Mouse (Mus musculus) heart, embryonic 13.5 days (tissue): ENCODE data around the gene Cercam. TPM values are rescaled to one million over a fixed set of nuclear protein-coding genes. Genes with fewer than 3 reads are reported as not detected.
A peak's percentile ranks its signal among the peaks of the same experiment; 100 is the strongest.

Source experiments
- ATAC-seq: fragments of 200-750 bp; cut with Nextera tagmentation; 2 replicates; pipeline ENCODE4 v1.8.0; 2017; ENCODE audit warnings: moderate TSS enrichment; ENCODE audit not compliant: insufficient number of reproducible peaks, low FRiP score, low TSS enrichment; ENCODE audit errors: extremely low read depth
- H3K27ac ChIP-seq: fragments of 300-500 bp; sonication (generic); replicated peaks from 2 replicates; pipeline ENCODE4 v1.5.1; 2015; ENCODE audit warnings: moderate library complexity, mild to moderate bottlenecking, inconsistent platforms
- H3K27me3 ChIP-seq: fragments of 300-500 bp; sonication (generic); replicated peaks from 2 replicates; pipeline ENCODE4 v1.6.1; 2015; ENCODE audit warnings: mild to moderate bottlenecking, inconsistent platforms
- H3K36me3 ChIP-seq: fragments of 300-500 bp; sonication (generic); 2 replicates; pipeline ENCODE4 v1.6.1; 2015; ENCODE audit warnings: mild to moderate bottlenecking, inconsistent platforms
- H3K4me1 ChIP-seq: fragments of 300-500 bp; sonication (generic); 2 replicates; pipeline ENCODE4 v1.6.1; 2015; ENCODE audit warnings: inconsistent platforms
- H3K4me2 ChIP-seq: fragments of 300-500 bp; sonication (generic); 2 replicates; pipeline ENCODE4 v1.6.1; 2015; ENCODE audit warnings: inconsistent platforms, mild to moderate bottlenecking, moderate library complexity
- H3K4me3 ChIP-seq: fragments of 300-500 bp; sonication (generic); 2 replicates; pipeline ENCODE4 v1.5.1; 2015; ENCODE audit warnings: moderate library complexity, mild to moderate bottlenecking, inconsistent platforms
- H3K9ac ChIP-seq: fragments of 300-500 bp; sonication (generic); 2 replicates; pipeline ENCODE4 v1.6.1; 2015; ENCODE audit warnings: inconsistent platforms, mild to moderate bottlenecking, moderate library complexity
- H3K9me3 ChIP-seq: fragments of 300-500 bp; sonication (generic); 2 replicates; pipeline ENCODE4 v1.6.1; 2016; ENCODE audit warnings: inconsistent platforms
- WGBS: fragments of 180-500 bp; shearing (Covaris S2); methylation state at CpG from one replicate; pipeline ENCODE4 v1.1.7; 2015; ENCODE audit warnings: mixed read lengths; 5-methylcytosine and 5-hydroxymethylcytosine counted together
- polyA plus RNA-seq: library from polyadenylated mRNA; unstranded; fragments of >200 nt; fragmentation: Nextera tagmentation; extraction: Ambion mirVana; gene quantifications from 2 replicates; pipeline ENCODE4 v1.2.1, GENCODE M21; 2015

The Cercam gene
- 19.6 and 21.5 TPM in 2 replicates for polyA plus RNA-seq

DNA sequence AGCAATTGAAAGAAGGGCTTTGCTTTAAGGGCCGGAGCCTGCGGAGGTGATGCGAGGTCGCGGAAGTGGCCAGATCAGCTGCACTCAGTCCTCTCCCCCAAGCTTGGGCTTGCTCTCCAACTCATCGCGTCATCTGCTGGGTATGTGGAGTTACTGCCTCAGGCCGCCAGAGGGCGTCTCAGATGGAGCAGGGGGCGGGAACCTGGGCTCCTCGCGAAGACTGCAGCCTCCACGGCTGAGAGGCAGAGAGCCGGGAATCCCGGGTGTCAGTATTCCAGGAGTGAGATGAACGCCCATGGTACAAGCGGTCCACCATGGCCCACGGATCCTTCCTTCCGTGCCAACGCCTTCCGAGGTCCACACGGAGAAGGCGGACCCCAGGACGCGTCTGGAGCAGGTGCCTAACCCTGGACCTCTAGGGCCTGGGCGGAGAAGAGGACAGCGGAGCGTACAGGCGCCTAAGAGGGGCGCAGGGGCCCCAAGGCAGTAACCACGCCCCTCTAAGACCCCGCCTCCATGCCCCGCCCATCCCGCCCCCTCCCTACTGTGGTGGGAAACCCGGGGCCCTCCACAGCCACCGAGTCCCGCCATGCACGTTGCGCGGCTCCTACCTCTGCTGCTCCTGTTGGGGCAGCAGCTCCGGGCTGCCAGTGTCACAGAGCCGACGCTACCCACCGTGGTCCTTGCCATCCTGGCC is at the start of gene Cercam:
Cercam (plus strand) TSS at position 216 of the 697 bp plus-strand sequence.
- H3K4me3 ChIP-seq, result peak within 1 kb of the TSS; percentile 68
- H3K4me2 ChIP-seq, result peak within 1 kb of the TSS; percentile 98
- peaks cover 22% of the 10 kb centered on the region for H3K4me1 ChIP-seq
- WGBS, result under 1% methylated on average over 43 of the region's 44 CpGs
- peak; percentile 88 for ATAC-seq
- H3K27me3 ChIP-seq, result peaks cover 14% of the 10 kb centered on the region
- H3K36me3 ChIP-seq, result no peaks in the 10 kb centered on the region
- no peaks in the 10 kb centered on the region for H3K9me3 ChIP-seq
- H3K9ac ChIP-seq, result peak within 1 kb of the TSS; percentile 88
- peak within 1 kb of the TSS; percentile 80 for H3K27ac ChIP-seq

DNA sequence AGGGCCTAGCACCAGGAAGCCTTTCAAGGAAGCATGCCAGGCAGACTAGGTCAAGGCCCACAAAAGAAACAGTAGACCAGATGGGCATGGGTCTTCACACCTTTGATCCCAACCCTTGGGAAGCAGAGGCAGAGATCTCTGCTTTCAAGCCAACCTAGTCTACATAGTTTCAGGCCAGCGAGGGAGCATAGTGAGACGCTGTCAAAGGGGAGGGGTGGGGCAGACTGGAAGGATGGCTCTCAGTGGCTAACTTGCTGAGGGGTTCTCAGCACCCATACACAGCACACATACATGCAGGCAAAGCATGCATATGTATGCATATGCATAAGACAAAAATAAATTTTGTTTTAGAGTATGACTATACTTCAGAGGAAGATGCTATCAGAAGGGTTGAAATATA is 49.6 kb upstream of the Cercam start:
- WGBS, result 22% methylated on average over 2 of the region's 2 CpGs

DNA sequence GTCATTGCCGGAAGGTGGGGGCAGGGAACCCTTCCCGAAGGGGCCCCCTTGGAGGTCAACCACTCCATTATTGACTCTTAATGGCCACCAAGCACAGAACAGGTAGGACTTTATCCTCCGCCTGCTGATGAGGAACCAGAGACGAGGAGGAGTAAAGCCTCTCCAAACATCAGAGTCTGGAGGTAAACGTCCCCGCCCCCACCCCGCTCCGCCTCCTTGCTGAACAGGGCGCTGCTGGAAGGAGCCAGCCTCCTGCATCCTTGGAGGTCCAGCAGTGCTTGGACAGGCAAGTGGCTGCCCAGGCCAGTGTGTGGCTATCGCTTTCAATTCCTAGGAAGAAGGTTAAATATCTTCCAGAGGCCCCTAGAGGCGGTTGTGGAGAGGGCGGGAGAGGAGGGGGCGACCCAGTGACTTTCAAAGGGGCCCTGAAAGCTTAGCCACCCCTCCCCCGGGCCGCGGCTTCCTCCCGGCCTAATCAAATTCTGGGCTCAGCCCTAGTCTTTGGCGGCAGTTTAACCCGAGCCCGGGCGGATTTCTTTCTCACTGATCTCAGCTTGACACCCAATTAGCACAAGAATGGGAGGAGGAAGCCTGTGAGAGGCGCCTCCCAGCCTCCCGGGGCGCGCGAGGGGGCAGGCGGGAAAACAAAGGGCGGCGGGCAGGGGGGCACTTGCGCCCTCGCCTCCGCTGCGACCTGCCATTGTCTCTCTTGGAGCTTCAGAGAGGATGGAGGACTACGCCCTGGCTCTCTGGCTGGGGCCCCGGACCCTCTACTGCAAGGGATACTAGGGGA is 48.7 kb upstream of the Cercam start, which contains the start of gene Urm1:
Urm1 (plus strand) TSS at position 51 of the 793 bp plus-strand sequence.
- no peaks in the 10 kb centered on the region for H3K27me3 ChIP-seq
- under 1% methylated on average over 35 of the region's 35 CpGs for WGBS
- peaks cover 17% of the 10 kb centered on the region for H3K36me3 ChIP-seq
- H3K9ac ChIP-seq, result peak within 1 kb of the TSS; percentile 86
- no peaks in the 10 kb centered on the region for H3K9me3 ChIP-seq
- H3K4me1 ChIP-seq, result peaks cover 18% of the 10 kb centered on the region
- H3K4me3 ChIP-seq, result peak within 1 kb of the TSS; percentile 54
- peak within 1 kb of the TSS; percentile 76 for H3K4me2 ChIP-seq
- peak within 1 kb of the TSS; percentile 92 for H3K27ac ChIP-seq
- ATAC-seq, result peak; percentile 68; the same call in 1 of the 2 replicates

More for the DNA sequence above, 49.6 kb upstream of the Cercam start:
- Histone ChIP-seq H3K27ac (no peak overlapping the region; the same call in 1 of the 2 replicates), H3K9ac (no peak overlapping the region), H3K4me1 (peaks cover 18% of the 10 kb centered on the region), H3K4me3 (peak overlapping the region; percentile 54; the same call in 1 of the 2 replicates), H3K4me2 (peak overlapping the region; percentile 76), H3K36me3 (peaks cover 26% of the 10 kb centered on the region), H3K27me3 (no peaks in the 10 kb centered on the region), H3K9me3 (no peaks in the 10 kb centered on the region)
- ATAC-seq, result no peak

DNA sequence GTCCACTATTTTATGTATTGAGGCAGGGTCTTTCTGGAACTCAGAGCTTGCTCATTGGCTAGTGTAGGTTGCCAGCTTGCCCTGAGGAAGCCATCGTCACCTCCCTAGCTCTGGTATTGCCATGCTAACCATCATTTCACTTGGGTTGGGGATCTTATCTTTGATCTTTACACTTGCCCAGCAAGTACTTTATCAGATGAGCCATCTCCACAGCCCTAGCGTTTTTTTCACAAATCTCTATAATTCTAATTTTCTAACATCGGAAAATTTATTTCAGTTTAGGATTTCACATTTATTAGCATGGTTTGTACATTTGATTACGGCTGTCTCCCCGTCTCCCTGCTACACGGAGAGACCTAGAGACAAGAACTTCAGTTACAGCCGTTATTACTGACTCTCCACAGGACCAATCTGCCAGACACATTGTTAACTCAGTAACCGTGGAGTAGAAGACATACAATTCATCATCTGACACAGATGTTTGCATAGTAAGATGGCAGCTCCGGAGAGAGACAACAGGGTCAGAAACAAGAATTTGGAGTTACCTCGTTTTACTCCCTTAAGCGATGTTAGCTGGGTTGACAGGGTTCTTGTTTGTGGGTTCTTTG is 42.5 kb upstream of the Cercam start:
- 13% methylated on average over 11 of the region's 11 CpGs for WGBS
- peak overlapping the region; percentile 89 for H3K27ac ChIP-seq
- H3K9me3 ChIP-seq, result no peaks in the 10 kb centered on the region
- H3K27me3 ChIP-seq, result no peaks in the 10 kb centered on the region
- peak overlapping the region; percentile 79 for H3K4me3 ChIP-seq
- no peak for ATAC-seq
- peaks cover 4% of the 10 kb centered on the region; the same call in 1 of the 2 replicates for H3K36me3 ChIP-seq
- H3K4me2 ChIP-seq, result peak overlapping the region; percentile 87
- H3K9ac ChIP-seq, result peak overlapping the region; percentile 86
- peaks cover 14% of the 10 kb centered on the region for H3K4me1 ChIP-seq

DNA sequence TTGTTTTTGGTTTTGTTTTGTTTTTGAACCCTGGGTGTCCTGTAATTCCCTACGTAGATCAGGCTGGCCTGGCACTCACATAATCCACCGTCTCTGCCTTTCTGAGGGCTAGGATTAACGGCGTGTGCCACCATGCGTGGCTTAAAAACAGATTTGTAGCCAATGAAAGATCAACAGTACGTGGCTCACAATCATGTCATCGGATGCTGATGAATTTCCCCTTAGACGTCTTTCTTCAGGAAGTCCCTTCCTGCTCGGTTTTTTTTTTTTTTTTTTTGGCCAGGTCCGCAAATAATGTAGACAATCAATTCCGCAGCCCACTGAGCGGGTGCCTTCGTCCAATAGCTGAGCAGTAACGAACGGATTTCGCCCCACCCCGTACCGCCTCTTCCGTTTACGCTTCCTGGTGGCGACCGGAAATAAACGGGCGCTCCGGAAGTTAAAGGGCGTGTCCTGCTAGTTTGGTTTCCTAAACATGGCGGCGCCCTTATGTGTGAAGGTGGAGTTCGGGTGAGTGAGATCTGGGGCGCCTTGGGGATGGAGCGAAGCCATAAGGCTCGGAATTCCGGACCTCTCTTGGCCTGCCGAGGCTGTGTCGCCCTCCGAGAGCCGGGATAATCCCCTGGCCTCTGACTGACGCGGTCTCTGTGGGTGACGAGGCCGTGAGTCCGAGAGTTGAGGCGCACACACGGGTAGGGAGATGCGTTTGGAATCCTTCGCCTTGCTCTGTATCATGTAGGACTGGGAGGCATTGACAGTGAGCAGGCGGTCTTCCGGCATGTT is 41.8 kb upstream of the Cercam start:
- Histone ChIP-seq H3K27me3 (no peaks in the 10 kb centered on the region), H3K9me3 (no peaks in the 10 kb centered on the region), H3K9ac (peak overlapping the region; percentile 90), H3K27ac (peak overlapping the region; percentile 89), H3K4me2 (peak overlapping the region; percentile 87), H3K4me1 (peaks cover 14% of the 10 kb centered on the region), H3K4me3 (peak overlapping the region; percentile 79), H3K36me3 (peaks cover 4% of the 10 kb centered on the region; the same call in 1 of the 2 replicates)
- peak; percentile 88 for ATAC-seq
- WGBS, result under 1% methylated on average over 48 of the region's 48 CpGs

DNA sequence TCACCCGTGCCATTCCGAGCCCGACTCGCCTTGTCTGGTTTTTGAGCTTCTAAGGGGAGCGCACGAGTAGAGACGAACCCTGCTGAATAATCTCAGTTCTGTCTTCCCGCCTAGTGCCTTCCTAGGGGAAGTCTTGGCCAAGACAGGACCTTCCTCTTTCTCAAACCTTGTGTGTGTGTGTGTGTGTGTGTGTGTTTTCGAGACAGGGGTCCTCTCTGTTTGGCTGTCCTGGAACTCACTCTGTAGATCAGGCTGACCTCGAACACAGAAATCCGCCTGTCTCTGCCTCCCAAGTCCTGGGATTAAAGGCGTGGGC is 41.3 kb upstream of the Cercam start:
- ATAC-seq, result no peak
- Histone ChIP-seq H3K4me1 (peaks cover 14% of the 10 kb centered on the region), H3K27ac (peak overlapping the region; percentile 80), H3K4me3 (peak overlapping the region; percentile 79), H3K4me2 (peak overlapping the region; percentile 87), H3K9me3 (no peaks in the 10 kb centered on the region), H3K27me3 (no peaks in the 10 kb centered on the region), H3K36me3 (peaks cover 7% of the 10 kb centered on the region), H3K9ac (peak overlapping the region; percentile 90)
- WGBS, result 4% methylated on average over 12 of the region's 12 CpGs

DNA sequence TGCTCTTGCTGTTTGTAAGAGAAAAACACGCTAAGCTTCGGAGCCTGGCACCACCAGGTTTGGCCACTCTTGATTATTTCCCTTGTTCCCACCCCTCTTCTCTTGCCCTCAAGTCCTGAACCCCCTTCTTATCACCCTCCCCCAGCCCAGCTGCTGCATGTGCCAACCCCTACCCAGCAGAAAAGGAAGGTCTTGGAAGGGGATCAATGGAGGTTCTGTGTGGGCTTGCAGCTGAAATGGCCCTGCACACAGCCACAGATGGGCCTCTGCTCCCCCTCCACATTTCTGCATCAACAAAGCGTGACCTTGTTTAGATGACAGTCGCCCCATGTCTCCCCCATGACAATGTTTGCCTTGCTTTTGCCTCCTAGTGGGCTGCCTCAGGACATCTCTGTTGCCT is 37.9 kb upstream of the Cercam start:
- Histone ChIP-seq H3K9me3 (no peaks in the 10 kb centered on the region), H3K4me2 (no peak overlapping the region), H3K4me3 (no peak overlapping the region), H3K36me3 (peaks cover 39% of the 10 kb centered on the region), H3K27me3 (no peaks in the 10 kb centered on the region), H3K9ac (no peak overlapping the region), H3K4me1 (peaks cover 12% of the 10 kb centered on the region), H3K27ac (no peak overlapping the region)
- 84% methylated on average over 4 of the region's 4 CpGs for WGBS
- ATAC-seq, result no peak

DNA sequence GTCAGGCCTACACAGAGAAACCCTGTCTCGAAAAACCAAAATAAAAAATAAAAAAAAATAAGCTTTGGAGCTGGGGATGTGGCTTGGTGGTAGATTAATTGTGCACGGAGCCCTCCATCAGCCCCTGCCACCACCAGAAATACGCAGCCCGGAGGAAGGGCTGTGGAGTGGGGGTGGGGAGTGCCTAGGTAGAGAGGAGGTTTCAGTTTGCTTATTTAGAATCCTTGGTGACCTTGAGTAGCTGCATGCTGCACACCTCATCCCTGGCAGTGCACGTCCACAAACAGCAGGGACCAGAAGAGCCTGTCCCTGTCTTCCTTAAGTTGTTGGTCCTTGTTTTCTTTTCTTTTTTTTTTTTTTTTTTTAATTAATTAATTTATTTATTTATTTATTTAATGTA is 35.2 kb upstream of the Cercam start:
- no peak overlapping the region for H3K9ac ChIP-seq
- H3K9me3 ChIP-seq, result no peaks in the 10 kb centered on the region
- no peak overlapping the region for H3K4me3 ChIP-seq
- H3K36me3 ChIP-seq, result peaks cover 61% of the 10 kb centered on the region
- no peak overlapping the region for H3K27ac ChIP-seq
- H3K4me2 ChIP-seq, result no peak overlapping the region
- no peaks in the 10 kb centered on the region for H3K4me1 ChIP-seq
- no peaks in the 10 kb centered on the region for H3K27me3 ChIP-seq
- WGBS, result 88% methylated on average over 5 of the region's 5 CpGs
- no peak for ATAC-seq

DNA sequence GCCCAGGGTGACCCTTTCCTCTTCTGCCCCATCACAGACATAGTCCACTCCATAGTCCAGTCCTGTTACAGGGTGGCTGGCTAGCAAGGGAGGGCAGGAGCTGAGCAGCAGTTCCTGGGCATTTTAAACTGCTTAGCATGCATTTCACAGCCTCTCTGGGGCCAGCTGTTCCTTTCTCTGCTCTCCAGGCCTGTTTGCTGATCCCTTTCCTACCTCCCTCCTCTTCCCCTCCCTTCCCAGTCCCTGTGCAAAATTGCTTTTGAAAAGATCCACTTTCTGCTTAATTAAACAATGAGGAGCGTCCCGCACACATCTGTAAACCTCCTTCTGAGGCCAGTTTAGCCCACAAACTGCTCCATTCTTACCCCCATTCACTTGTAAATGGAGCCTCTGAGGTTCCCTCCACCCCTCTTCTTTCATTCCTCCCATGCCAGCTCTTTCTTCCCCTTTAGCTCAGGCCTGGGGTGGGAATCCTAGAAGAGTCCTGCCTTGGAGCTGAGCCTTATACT is 33.5 kb upstream of the Cercam start:
- no peak overlapping the region for H3K9ac ChIP-seq
- H3K4me1 ChIP-seq, result peaks cover 2% of the 10 kb centered on the region; the same call in 1 of the 2 replicates
- 77% methylated on average over 2 of the region's 2 CpGs for WGBS
- no peaks in the 10 kb centered on the region for H3K9me3 ChIP-seq
- H3K27me3 ChIP-seq, result no peaks in the 10 kb centered on the region
- H3K4me3 ChIP-seq, result no peak overlapping the region
- no peak overlapping the region for H3K27ac ChIP-seq
- H3K4me2 ChIP-seq, result no peak overlapping the region
- peaks cover 70% of the 10 kb centered on the region for H3K36me3 ChIP-seq
- ATAC-seq, result no peak

DNA sequence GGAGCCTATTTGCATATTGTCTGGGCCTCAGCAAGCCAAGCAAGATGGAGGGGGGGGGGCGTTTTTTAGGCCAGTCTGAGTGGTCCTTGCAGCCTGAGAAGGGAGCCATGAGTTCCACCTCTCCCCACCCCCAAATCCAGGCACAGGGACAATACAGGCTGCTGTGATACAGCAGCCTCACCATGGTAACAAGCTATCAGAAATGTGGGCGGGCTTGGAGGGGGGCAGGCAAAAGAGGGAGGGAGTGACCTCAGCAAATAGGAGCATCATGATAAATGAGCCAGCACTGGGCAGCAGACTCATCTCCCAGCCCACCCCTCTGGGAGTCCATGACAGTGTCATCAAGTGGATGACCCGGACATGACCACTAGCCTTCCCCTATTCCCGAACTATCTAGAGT is 29.5 kb upstream of the Cercam start:
- H3K9me3 ChIP-seq, result no peaks in the 10 kb centered on the region
- H3K4me2 ChIP-seq, result no peak overlapping the region
- 39% methylated on average over 4 of the region's 4 CpGs for WGBS
- peaks cover 5% of the 10 kb centered on the region; the same call in 1 of the 2 replicates for H3K4me1 ChIP-seq
- H3K36me3 ChIP-seq, result peaks cover 92% of the 10 kb centered on the region
- H3K27ac ChIP-seq, result no peak overlapping the region
- H3K9ac ChIP-seq, result no peak overlapping the region
- no peak for ATAC-seq
- peaks cover 23% of the 10 kb centered on the region for H3K27me3 ChIP-seq
- no peak overlapping the region for H3K4me3 ChIP-seq
